Mouse (Mus musculus) hindbrain, embryonic 11.5 days (tissue): ENCODE data around the gene Gm49380. TPM values are rescaled to one million over a fixed set of nuclear protein-coding genes. Genes with fewer than 3 reads are reported as not detected.

Experiments
- ATAC-seq: fragments of 200-750 bp; cut with Nextera tagmentation; 2 replicates; pipeline ENCODE4 v1.8.0; 2017; ENCODE audit warnings: mild to moderate bottlenecking, moderate TSS enrichment, moderate library complexity; ENCODE audit not compliant: low FRiP score
- DNase-seq: peaks from one replicate; pipeline ENCODE4 v3.0.0-alpha.2; 2015; ENCODE audit warnings: low spot score
- H3K27ac ChIP-seq: fragments of 300-500 bp; sonication (generic); 2 replicates; pipeline ENCODE4 v1.5.1; 2014; ENCODE audit warnings: mild to moderate bottlenecking, low read depth, low read length
- H3K27me3 ChIP-seq: fragments of 300-500 bp; sonication (generic); 2 replicates; pipeline ENCODE4 v1.6.1; 2014; ENCODE audit warnings: mild to moderate bottlenecking, low read length, moderate library complexity, mixed read lengths; ENCODE audit not compliant: control insufficient read depth, insufficient read depth
- H3K36me3 ChIP-seq: fragments of 300-500 bp; sonication (generic); 2 replicates; pipeline ENCODE4 v1.6.1; 2014; ENCODE audit warnings: mild to moderate bottlenecking, low read length, moderate library complexity, mixed read lengths; ENCODE audit not compliant: control insufficient read depth, insufficient read depth
- H3K4me1 ChIP-seq: fragments of 300-500 bp; sonication (generic); replicated peaks from 2 replicates; pipeline ENCODE4 v1.6.1; 2014; ENCODE audit warnings: low read length, mixed read lengths; ENCODE audit not compliant: control insufficient read depth, insufficient read depth
- H3K4me2 ChIP-seq: fragments of 300-500 bp; sonication (generic); replicated peaks from 2 replicates; pipeline ENCODE4 v1.6.1; 2014; ENCODE audit warnings: mild to moderate bottlenecking, low read depth, low read length
- H3K4me3 ChIP-seq: fragments of 300-500 bp; sonication (generic); 2 replicates; pipeline ENCODE4 v1.5.1; 2014; ENCODE audit warnings: low read depth, low read length
- H3K9ac ChIP-seq: fragments of 300-500 bp; sonication (generic); 2 replicates; pipeline ENCODE4 v1.6.1; 2014; ENCODE audit warnings: low read depth, low read length
- H3K9me3 ChIP-seq: fragments of 300-500 bp; sonication (generic); 2 replicates; pipeline ENCODE4 v1.6.1; 2016; ENCODE audit warnings: low read length; ENCODE audit not compliant: control insufficient read depth
- WGBS: fragments of 180-500 bp; shearing (Covaris S2); extraction: QIAGEN DNeasy Blood & Tissue Kit; methylation state at CpG from one replicate; pipeline ENCODE4 v1.1.7; 2014; 5-methylcytosine and 5-hydroxymethylcytosine counted together
- polyA plus RNA-seq: library from polyadenylated mRNA; unstranded; fragments of >200 nt; fragmentation: Nextera tagmentation; extraction: Ambion mirVana; gene quantifications from 2 replicates; pipeline ENCODE4 v1.2.1, GENCODE M21; 2014

Gene Gm49380
- 0.29 and 0.38 TPM in 2 replicates for polyA plus RNA-seq

DNA sequence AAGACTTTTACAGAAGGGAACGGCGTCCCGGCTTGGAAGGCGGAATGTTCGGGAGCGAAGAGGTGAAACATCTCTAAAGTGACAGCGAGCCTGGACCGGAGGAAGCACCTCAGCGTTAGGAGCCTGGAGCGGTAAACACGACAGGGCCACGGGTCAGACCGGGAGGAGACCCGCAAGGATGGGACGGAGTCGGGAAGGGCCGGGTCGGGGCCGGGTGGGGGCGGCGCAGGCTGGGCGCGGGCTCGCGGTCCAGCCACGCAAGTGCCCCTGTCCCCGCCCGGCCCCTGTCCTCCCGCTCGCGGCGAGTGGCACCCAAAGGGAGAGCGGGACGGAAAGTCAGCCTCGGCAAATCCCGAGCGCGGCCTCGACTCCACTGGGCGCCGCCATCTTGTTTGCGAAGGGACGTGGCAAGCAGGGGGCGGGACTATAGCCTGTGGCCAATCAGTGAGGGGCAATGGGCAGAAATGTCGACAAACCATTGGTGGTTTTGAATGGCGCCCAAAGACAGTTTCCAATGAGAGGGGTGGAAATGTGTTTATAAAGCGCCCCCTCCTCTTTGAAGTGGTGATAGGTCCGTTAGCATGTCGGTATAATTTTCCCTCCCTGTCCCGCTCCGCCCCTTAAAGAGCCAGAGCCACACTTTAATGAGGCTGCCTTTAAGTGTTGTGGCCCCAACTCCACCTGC is at the start of gene Gm49380, which contains the start of gene Rnf26:
Gm49380 (minus strand) TSS at position 396 of the 685 bp plus-strand sequence.
Rnf26 (minus strand) TSS at position 413 of the 685 bp plus-strand sequence.
- Histone ChIP-seq H3K4me2 (peak within 1 kb of the TSS; percentile 38), H3K27me3 (no peaks in the 10 kb centered on the region), H3K9me3 (no peaks in the 10 kb centered on the region), H3K9ac (peak within 1 kb of the TSS; percentile 63), H3K27ac (peak within 1 kb of the TSS; percentile 61; the same call in 1 of the 2 replicates), H3K4me1 (peaks cover 4% of the 10 kb centered on the region; the same call in 1 of the 2 replicates), H3K4me3 (peak within 1 kb of the TSS; percentile 80), H3K36me3 (no peaks in the 10 kb centered on the region)
- ATAC-seq (peak; percentile 95), DNase-seq (peak; percentile 94)
- WGBS = 1% methylated on average over 45 of the region's 51 CpGs

DNA sequence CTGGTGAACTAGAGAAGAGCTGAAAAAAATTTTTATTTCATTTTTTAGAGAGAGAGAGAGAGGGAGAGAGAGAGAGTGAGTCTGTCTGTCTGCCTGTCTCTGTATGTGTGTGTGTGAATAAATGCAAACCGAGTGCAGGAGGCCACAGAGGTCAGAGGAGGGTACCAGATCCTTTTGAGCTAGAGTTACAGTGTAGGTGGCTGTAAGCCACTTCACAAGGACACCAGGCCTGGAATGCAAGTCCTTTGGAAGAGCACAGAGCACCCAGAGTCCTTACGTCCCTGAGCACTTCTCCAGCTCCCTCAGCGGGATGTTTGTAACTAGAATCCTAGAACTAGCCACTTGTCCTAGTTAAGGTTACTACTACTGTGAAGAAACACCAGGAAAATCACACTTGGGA is 46.6 kb upstream of the Gm49380 start:
- ATAC-seq = no peak
- Histone ChIP-seq H3K9ac (no peak overlapping the region), H3K9me3 (no peaks in the 10 kb centered on the region), H3K4me2 (no peak overlapping the region), H3K27me3 (no peaks in the 10 kb centered on the region), H3K4me3 (no peak overlapping the region), H3K36me3 (peaks cover 8% of the 10 kb centered on the region; the same call in 1 of the 2 replicates), H3K27ac (no peak overlapping the region), H3K4me1 (no peaks in the 10 kb centered on the region)
- DNase-seq = no peak
- WGBS = 84% methylated on average over 3 of the region's 3 CpGs

DNA sequence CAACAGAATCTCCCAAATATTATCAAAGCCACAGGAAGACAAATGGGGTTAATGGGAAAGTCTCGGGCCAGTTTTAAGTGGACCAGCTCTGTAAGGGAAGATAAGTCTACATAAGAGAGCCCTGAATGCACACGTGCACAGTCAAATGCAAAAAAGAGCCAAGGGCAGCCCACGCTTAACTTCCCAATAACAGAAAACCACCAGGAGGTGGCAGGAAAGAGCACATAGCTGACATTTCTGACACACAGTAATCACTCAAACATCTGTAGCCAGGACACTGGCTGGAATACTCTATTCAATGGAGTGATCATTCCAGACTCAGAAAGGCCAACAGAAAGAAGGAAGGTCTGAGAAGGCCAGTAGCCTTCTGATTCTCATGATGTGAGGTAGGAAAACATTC is 34.0 kb upstream of the Gm49380 start:
- Histone ChIP-seq H3K4me1 (no peaks in the 10 kb centered on the region), H3K9ac (no peak overlapping the region), H3K27ac (no peak overlapping the region), H3K9me3 (no peaks in the 10 kb centered on the region), H3K4me3 (no peak overlapping the region), H3K4me2 (no peak overlapping the region), H3K27me3 (no peaks in the 10 kb centered on the region), H3K36me3 (no peaks in the 10 kb centered on the region)
- no peak for ATAC-seq
- 63% methylated on average over 3 of the region's 3 CpGs for WGBS
- no peak for DNase-seq

DNA sequence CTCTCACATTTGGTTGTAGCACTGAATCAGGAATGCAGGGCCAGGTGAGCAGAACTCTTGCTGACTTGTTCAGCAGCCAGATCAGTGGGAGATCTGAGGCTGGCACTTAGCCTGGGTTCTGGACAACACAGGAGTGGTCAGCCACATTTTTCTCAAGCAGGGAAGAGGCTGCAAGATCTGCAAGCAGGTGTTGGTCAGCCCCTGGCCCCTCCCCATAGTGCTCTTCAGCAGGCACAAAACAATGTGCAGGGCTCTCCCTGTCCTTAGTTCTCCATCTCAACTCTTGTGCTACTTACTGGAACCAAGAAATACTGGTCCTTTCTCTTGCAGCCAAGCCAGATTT is 31.4 kb upstream of the Gm49380 start:
- H3K4me2 ChIP-seq = no peak overlapping the region
- no peaks in the 10 kb centered on the region for H3K4me1 ChIP-seq
- H3K27me3 ChIP-seq = no peaks in the 10 kb centered on the region
- H3K36me3 ChIP-seq = no peaks in the 10 kb centered on the region
- DNase-seq = no peak
- no peak overlapping the region for H3K27ac ChIP-seq
- H3K9me3 ChIP-seq = no peaks in the 10 kb centered on the region
- H3K4me3 ChIP-seq = no peak overlapping the region
- no peak overlapping the region for H3K9ac ChIP-seq
- ATAC-seq = no peak

DNA sequence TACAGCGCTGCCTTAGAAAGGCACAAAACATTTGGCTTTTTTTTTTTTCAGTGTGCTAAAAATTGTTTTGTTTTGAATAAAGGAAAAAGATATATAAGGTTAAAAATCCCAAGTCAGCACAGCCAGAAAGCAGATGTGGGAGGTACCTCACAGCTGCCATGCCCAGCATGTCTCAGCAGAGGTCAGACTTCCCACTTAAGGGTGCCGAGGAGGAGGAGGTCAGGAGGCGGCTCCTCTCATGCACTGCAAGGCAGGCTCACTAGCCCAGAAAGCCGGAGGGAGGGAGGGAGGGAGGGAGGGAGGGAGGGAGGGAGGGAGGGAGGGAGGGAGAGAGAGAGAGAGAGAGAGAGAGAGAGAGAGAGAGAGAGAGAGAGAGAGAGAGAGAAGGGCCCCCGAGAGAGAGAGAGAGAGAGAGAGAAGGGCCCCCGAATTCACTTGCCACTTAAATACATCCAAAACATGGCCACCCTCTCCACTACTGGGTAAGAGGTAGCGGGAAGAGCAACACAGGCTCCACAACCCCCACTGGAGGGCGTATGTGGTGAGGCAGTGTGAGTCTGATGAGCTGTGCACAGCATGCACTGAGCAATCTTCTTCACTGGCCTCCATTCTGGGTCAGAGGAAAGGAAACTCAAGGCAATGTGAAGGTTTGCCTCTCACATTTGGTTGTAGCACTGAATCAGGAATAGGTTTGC is 30.9 kb upstream of the Gm49380 start:
- 30% methylated on average over 7 of the region's 8 CpGs for WGBS

DNA sequence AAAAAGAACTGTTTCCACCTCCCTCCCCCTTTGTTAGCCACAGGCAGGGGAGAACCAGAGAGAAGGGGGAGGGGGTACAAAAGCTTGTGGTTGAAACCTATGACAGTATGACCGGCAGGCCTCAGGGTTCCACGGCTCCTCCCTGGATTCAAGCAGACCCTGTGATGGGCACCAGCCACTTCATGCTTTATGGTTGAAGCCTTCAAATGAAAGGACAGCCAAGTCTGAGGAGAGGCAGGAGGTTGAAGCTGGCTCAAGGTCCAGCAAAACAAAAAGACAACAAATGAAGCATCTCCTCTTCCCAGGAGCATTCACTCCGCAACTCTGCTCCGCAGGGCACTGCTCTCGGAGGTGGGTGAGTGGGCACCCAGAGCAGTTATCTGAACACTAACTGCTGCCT is 30.1 kb upstream of the Gm49380 start:
- no peaks in the 10 kb centered on the region for H3K27me3 ChIP-seq
- DNase-seq (no peak), ATAC-seq (no peak)
- no peak overlapping the region for H3K9ac ChIP-seq
- no peaks in the 10 kb centered on the region for H3K9me3 ChIP-seq
- H3K4me2 ChIP-seq = no peak overlapping the region
- H3K36me3 ChIP-seq = no peaks in the 10 kb centered on the region
- WGBS = 67% methylated on average over 5 of the region's 5 CpGs
- H3K27ac ChIP-seq = no peak overlapping the region
- no peak overlapping the region for H3K4me3 ChIP-seq
- no peaks in the 10 kb centered on the region for H3K4me1 ChIP-seq

More for the DNA sequence above, 30.9 kb upstream of the Gm49380 start:
- no peak for ATAC-seq
- no peaks in the 10 kb centered on the region for H3K9me3 ChIP-seq
- no peaks in the 10 kb centered on the region for H3K36me3 ChIP-seq
- no peaks in the 10 kb centered on the region for H3K27me3 ChIP-seq
- no peak overlapping the region for H3K4me2 ChIP-seq
- peak; percentile 33 for DNase-seq
- no peaks in the 10 kb centered on the region for H3K4me1 ChIP-seq
- no peak overlapping the region for H3K9ac ChIP-seq
- H3K27ac ChIP-seq = no peak overlapping the region
- no peak overlapping the region for H3K4me3 ChIP-seq

DNA sequence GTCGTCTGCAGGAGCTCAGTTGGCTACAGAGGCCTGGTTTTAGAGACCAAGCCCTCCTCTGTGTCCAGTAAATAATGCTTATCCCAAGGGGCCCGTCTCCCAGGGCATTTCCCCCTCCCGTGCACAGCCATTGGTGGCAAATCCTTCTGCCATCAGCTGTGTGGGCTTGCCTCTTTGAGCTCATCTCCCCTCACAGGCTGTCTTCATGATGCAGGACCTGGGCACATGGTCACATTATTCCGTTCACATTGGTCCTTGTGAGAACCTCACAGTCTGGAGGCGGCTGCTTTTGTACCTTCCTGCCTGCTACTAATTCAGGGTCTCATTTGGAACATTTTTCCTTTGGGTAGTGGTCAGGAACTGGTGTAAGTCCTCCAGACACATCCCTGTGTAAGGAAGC is 28.7 kb upstream of the Gm49380 start:
- no peak overlapping the region for H3K4me3 ChIP-seq
- H3K36me3 ChIP-seq = no peaks in the 10 kb centered on the region
- H3K27me3 ChIP-seq = no peaks in the 10 kb centered on the region
- no peak overlapping the region for H3K9ac ChIP-seq
- H3K4me2 ChIP-seq = no peak overlapping the region
- H3K4me1 ChIP-seq = no peaks in the 10 kb centered on the region
- WGBS = 69% methylated on average over 5 of the region's 5 CpGs
- H3K27ac ChIP-seq = no peak overlapping the region
- no peak for DNase-seq
- H3K9me3 ChIP-seq = no peaks in the 10 kb centered on the region
- no peak for ATAC-seq

DNA sequence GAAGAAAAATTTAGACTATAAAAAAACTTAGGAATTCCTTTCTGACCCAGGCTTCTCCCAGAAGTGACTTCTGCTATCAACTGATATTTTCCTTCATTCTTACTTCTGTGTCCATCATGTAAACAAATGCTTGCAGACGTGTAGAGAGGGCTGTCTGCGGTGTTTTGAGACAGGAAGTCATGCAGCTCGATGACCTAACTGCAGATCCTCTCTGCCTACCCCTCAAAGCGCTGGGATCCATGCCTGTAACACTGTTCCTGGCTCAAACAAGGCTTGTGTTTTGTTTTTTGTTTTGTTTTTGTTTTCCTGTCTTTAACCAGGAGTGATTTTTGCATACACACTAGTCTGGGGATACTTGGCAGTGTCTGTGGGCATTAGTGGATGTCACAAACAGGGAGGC is 24.5 kb upstream of the Gm49380 start:
- Histone ChIP-seq H3K4me3 (no peak overlapping the region), H3K9ac (no peak overlapping the region), H3K9me3 (no peaks in the 10 kb centered on the region), H3K4me1 (peaks cover 8% of the 10 kb centered on the region), H3K27me3 (peaks cover 34% of the 10 kb centered on the region), H3K36me3 (no peaks in the 10 kb centered on the region), H3K4me2 (no peak overlapping the region), H3K27ac (no peak overlapping the region)
- WGBS = 68% methylated on average over 4 of the region's 4 CpGs
- no peak for ATAC-seq
- DNase-seq = no peak
